Mouse (Mus musculus): ENCODE results near the gene Gm27027. TPM values are rescaled to one million over a fixed set of nuclear protein-coding genes. Genes with fewer than 3 reads are reported as not detected.

Gene Gm27027
- polyA plus RNA-seq (2017; shearing (Covaris generic)) = not detected

DNA sequence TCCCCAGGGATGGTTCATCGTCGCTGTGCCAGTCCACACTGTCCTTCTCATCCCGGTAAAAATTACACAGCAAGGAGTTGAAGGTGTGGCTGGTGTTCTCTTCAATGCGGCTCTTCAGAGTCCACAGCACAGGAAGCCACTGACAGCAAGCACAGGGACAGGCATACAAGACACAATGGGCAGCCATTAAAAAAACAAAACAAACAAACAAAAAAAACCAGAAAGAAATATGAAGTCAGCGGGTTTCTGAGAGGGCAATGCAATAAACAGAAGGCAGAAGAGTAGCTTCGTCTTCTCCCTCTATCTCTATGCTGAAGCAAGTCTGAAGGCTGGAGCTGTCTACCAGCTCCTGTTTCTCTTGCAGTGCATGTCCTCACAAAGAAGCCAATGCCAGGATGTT, at the start of gene Gm27027:
Gene Gm27027 (minus strand): TSS at position 101 of the 400 bp plus-strand sequence.

DNA sequence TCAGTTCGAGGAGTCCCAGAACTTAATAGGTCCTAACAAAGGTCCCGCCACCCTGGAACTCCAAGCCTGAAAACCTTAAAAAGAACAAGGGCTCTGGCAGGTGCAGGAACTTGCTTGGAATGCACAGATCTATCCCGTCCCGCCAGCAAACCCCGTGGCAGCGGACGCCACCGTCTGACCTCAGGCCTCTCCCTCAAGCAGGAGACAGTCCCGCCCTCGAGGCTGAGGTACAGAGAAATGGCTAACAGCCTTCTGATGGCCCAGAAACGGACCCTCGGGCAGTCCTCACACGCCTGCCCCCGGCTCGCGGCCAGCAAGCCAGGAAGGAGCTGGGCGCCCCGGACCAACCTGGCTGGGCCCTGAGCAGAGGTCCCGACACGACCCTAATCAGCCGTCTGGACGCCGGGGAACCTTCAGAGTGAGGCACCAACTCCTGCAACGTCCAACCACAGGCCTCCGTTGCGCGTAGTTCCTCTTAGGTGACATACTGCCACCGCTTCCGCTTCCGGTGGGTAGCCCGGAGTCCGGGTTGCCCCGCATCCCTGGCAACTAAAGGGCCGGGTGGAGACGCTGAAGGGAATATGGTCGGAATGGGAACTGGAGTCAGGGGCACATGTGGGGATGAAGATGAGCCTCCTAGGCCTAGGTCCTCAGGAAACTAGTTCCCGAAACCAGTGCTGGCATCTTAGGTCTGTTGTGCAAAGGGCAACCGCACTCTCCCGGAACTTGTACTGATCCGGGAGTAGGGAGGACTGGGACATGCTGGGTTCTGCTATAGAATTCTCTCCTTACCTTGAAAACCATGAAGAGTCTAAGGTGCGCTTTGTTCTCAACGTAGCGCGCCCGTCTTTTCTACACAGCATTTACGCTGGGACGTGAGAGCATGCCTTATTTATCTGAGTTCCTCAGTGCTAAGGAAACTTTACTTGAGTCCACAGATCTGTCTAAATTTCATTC, 14.5 kb upstream of the Gm27027 start, which contains the start of gene Alkbh3:
Gene Alkbh3 (minus strand): TSS at position 473 of the 957 bp plus-strand sequence.

DNA sequence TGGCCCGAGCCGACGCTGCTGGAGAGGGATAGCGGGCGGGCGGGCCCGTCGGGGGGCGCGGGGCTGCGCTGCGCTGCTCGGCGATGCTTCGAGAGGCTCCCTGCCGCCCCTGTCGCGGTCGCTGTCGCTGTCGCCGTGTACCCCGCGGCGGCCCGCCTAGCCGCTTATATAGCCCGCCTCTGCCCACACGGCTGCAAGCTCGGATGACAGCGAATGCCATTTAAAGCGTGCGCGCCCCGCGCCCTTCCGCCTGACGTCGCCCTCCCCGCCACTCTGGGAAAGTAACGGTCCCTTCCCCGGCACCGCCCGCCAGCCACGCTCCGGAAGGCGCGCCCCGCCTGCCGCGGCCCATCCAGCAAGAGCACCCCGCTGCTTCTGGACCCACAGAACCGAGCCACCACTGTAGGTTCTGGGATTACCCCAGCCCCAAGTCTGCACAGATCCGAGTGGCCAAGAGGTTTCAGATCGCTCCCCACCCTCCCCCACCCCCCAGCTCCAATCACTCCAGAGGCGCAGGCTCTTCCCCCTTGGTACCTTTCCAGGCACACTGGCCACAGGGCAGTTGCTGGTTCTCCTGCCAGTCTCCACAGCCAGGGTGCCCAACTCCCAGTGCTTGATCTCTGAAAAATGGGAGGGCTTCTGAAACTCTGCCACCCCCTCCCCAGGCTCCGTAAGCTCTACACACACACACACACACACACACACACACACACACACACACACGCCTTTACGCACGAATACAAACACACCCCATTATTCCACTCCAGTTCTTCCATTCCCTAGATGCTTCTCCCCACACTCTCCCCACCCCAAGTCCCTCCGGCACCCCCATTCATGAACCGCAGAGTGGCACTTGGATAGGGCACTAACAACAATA, 39.0 kb downstream of the Gm27027 start, which contains the start of gene Gm13889:
Gene Gm13889 (minus strand): TSS at position 294 of the 877 bp plus-strand sequence.

Other genes with a start within 250 kb of the Gm27027 start
- gene Ext2, start 173.8 kb downstream of the Gm27027 start, polyA plus RNA-seq (2017; shearing (Covaris generic)) = 86.7 TPM
- 12.2 TPM for gene Accs, start 146.4 kb downstream of the Gm27027 start, polyA plus RNA-seq (2017; shearing (Covaris generic))
- not detected for gene Accsl, start 127.2 kb downstream of the Gm27027 start, polyA plus RNA-seq (2017; shearing (Covaris generic))
- gene Gm13889, start 39.2 kb downstream of the Gm27027 start, polyA plus RNA-seq (2017; shearing (Covaris generic)) = 0.53 TPM
- 73.7 TPM for gene Alkbh3, start 14.5 kb upstream of the Gm27027 start, polyA plus RNA-seq (2017; shearing (Covaris generic))
- gene Hsd17b12, start 161.6 kb upstream of the Gm27027 start, polyA plus RNA-seq (2017; shearing (Covaris generic)) = 52.6 TPM

All from CD4-positive, CD25-positive, alpha-beta regulatory T cell (primary cell).